In the genomic region with DNA sequence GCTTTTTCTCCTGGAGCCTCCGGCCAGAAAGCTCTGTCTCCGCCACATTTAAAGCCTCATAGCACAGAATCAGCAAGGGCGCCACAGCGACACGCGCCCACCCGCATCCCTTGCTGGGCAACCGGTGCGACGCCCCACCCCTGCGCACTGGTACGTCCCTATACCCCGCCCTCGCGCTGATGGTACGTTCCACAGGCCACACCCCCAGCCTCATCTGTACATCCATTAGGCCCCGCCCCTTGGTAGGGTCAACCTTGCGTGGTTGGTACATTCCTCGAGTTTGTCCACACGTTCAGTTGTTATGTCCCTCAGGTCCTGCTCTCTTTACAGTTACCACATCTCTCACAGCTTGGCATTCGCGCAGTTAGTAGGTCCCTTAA, we compare ENCODE assay signal across 7 mouse cellular contexts. TPM values are rescaled to one million over a fixed set of nuclear protein-coding genes. Genes with fewer than 3 reads are reported as not detected.
DNase-seq lines count a peak whose midpoint lies in the region; ATAC-seq and TF ChIP-seq lines count a peak whose summit lies in the region.

TSS of gene Rita1 (minus strand) at position 148 of the 380 bp plus-strand sequence.
TSS of gene Ddx54 (plus strand) at position 298 of the 380 bp plus-strand sequence.

- under 1% methylated on average over 22 of the region's 22 CpGs for WGBS in embryonic facial prominence, embryonic 12.5 days
- WGBS in small intestine, adult 2 months = 1% methylated on average over 22 of the region's 22 CpGs

- peaks cover 16% of the 10 kb centered on the region for H3K4me1 ChIP-seq in embryonic facial prominence, embryonic 12.5 days
- peaks cover 7% of the 10 kb centered on the region for H3K4me1 ChIP-seq in small intestine, adult 2 months (ENCODE audit: control insufficient read depth, insufficient read depth, insufficient read length, low read length)

- H3K27ac ChIP-seq in embryonic facial prominence, embryonic 12.5 days = peak within 1 kb of the TSS; percentile 80
- H3K27ac ChIP-seq in small intestine, adult 2 months (ENCODE audit: insufficient read depth, low read depth, low read length) = peak within 1 kb of the TSS; percentile 92

- TF ChIP-seq CTCF in small intestine, adult 2 months (IDR thresholded peaks at IDR 0.05; ENCODE audit: extremely low read depth, insufficient read length, insufficient replicate concordance, low read depth, low read length) = no peak

- H3K36me3 ChIP-seq in embryonic facial prominence, embryonic 12.5 days = peaks cover 37% of the 10 kb centered on the region
- H3K36me3 ChIP-seq in small intestine, adult 2 months (ENCODE audit: control insufficient read depth, insufficient read depth, low read length) = 0 out of 2 replicates have a peak, but pooled peaks cover 5% of the 10 kb centered on the region

- peak within 1 kb of the TSS; percentile 93 for H3K4me2 ChIP-seq in embryonic facial prominence, embryonic 12.5 days (replicated peaks)

- peak within 1 kb of the TSS; percentile 71 for H3K9ac ChIP-seq in embryonic facial prominence, embryonic 12.5 days

- DNase-seq in adrenal gland, postnatal 36 days = peak; percentile 96 to 97
- peak; percentile 100 for DNase-seq in heart, adult 11 months
- DNase-seq in kidney, adult 11 months = peak; percentile 98
- peak; percentile 98 for DNase-seq in left cerebral cortex, postnatal 36 days (ENCODE audit: low spot score in 2 of 2)
- peak; percentile 96 for DNase-seq in mesoderm, embryonic 11.5 days (ENCODE audit: low read depth, low spot score)

- H3K27me3 ChIP-seq in embryonic facial prominence, embryonic 12.5 days = no peaks in the 10 kb centered on the region
- no peaks in the 10 kb centered on the region for H3K27me3 ChIP-seq in small intestine, adult 2 months (ENCODE audit: control insufficient read depth, insufficient read depth, low read length)

- peak; percentile 12 for TF ChIP-seq POLR2A in small intestine, adult 2 months (IDR thresholded peaks at IDR 0.05; ENCODE audit: low read depth, low read length)

- peak; percentile 76 for ATAC-seq in embryonic facial prominence, embryonic 12.5 days (ENCODE audit: insufficient number of reproducible peaks, insufficient read depth, low FRiP score, low TSS enrichment)

- H3K9me3 ChIP-seq in embryonic facial prominence, embryonic 12.5 days = no peaks in the 10 kb centered on the region

- H3K4me3 ChIP-seq in embryonic facial prominence, embryonic 12.5 days = peak within 1 kb of the TSS; percentile 54
- peak within 1 kb of the TSS; percentile 78 for H3K4me3 ChIP-seq in small intestine, adult 2 months (ENCODE audit: low read depth, low read length)

- intact Hi-C loops in left cerebral cortex, postnatal 36 days (cut with DNase I) = no loop called here

RNA-seq across cellular contexts. Expression of gene Rita1, which starts in this region (rescaled TPM):
- 10 to 100 TPM; 15.6 to 15.9 TPM for total RNA-seq in adrenal gland, postnatal 36 days (2021)
- 16.7 and 17.5 TPM in 2 replicates for polyA plus RNA-seq in embryonic facial prominence, embryonic 12.5 days (2016; fragmentation: Nextera tagmentation; extraction: Ambion mirVana)
- 10 to 100 TPM; 35.7 to 36.3 TPM for total RNA-seq in left cerebral cortex, postnatal 36 days (2021)
- 6.9 and 12.1 TPM in 2 replicates for polyA plus RNA-seq in small intestine, adult 2 months (2012; rRNA removed)

RNA-seq across cellular contexts. Expression of gene Ddx54, which starts in this region (rescaled TPM):
- total RNA-seq in adrenal gland, postnatal 36 days (2021) = 10 to 100 TPM; 50.4 to 51.1 TPM
- polyA plus RNA-seq in embryonic facial prominence, embryonic 12.5 days (2016; fragmentation: Nextera tagmentation; extraction: Ambion mirVana) = 50.9 and 53.1 TPM in 2 replicates
- total RNA-seq in left cerebral cortex, postnatal 36 days (2021) = 10 to 100 TPM; 36.9 to 43.1 TPM
- 23.1 and 44.6 TPM in 2 replicates for polyA plus RNA-seq in small intestine, adult 2 months (2012; rRNA removed)

Comparison
In these comparisons a context has a peak if more than half of its experiments do, and no peak if none do; other contexts are left out.
1. Peak in every context shown above with its lines: DNase-seq, ATAC-seq, H3K4me3 ChIP-seq and H3K27ac ChIP-seq.